Mouse (Mus musculus) MEL (cell line): Measurements from ENCODE around the gene Usp15. TPM values are rescaled to one million over a fixed set of nuclear protein-coding genes. Genes with fewer than 3 reads are reported as not detected.

Experiments used
- DNase-seq: peaks from one replicate; pipeline ENCODE4 v3.0.0; 2011; ENCODE audit warnings: low read depth, low spot score
- H3K27ac ChIP-seq: 2 replicates; pipeline ENCODE4 v1.5.1; 2012; ENCODE audit warnings: low read depth, mild to moderate bottlenecking, control low read depth, low read length, moderate library complexity; ENCODE audit not compliant: control insufficient read depth
- H3K27me3 ChIP-seq, 2 experiments: fragments of 150-350 bp in 1 of 2; sonication (generic) in 1 of 2; 2 replicates each; pipeline ENCODE4 v1.6.1; 2012; ENCODE audit warnings: low read length in 2 of 2, mild to moderate bottlenecking in 2 of 2, improper control_type of control experiment in 1 of 2, moderate library complexity in 1 of 2; ENCODE audit not compliant: insufficient read depth in 2 of 2, control insufficient read depth in 1 of 2
- H3K36me3 ChIP-seq, 2 experiments: 2 replicates each; pipeline ENCODE4 v1.6.1; 2012 to 2014; ENCODE audit warnings: low read length in 2 of 2, improper control_type of control experiment in 1 of 2, inconsistent platforms in 1 of 2, mild to moderate bottlenecking in 1 of 2; ENCODE audit not compliant: insufficient read depth in 2 of 2, control insufficient read depth in 1 of 2
- H3K4me1 ChIP-seq, 2 experiments: fragments of 150-350 bp in 1 of 2; sonication (generic) in 1 of 2; 2 replicates each; pipeline ENCODE4 v1.6.1; 2012; ENCODE audit warnings: low read length in 2 of 2, improper control_type of control experiment in 1 of 2, mild to moderate bottlenecking in 1 of 2; ENCODE audit not compliant: insufficient read depth in 2 of 2, control insufficient read depth in 1 of 2
- H3K4me3 ChIP-seq, 2 experiments: fragments of 150-350 bp in 1 of 2; sonication (generic) in 1 of 2; 2 replicates each; pipeline ENCODE4 v1.5.1; 2012; ENCODE audit warnings: low read depth in 2 of 2, low read length in 2 of 2, mild to moderate bottlenecking in 2 of 2, moderate library complexity in 2 of 2, control low read depth in 1 of 2, improper control_type of control experiment in 1 of 2; ENCODE audit not compliant: control insufficient read depth in 1 of 2, insufficient read depth in 1 of 2
- H3K79me2 ChIP-seq: 2 replicates; pipeline ENCODE4 v1.6.1; 2012; ENCODE audit warnings: mild to moderate bottlenecking, low read length, moderate library complexity; ENCODE audit not compliant: control insufficient read depth, poor library complexity, insufficient read depth
- H3K9ac ChIP-seq: 2 replicates; pipeline ENCODE4 v1.6.1; 2012; ENCODE audit warnings: low read depth, mild to moderate bottlenecking, control low read depth, low read length, moderate library complexity; ENCODE audit not compliant: control insufficient read depth, poor library complexity, severe bottlenecking
- H3K9me3 ChIP-seq: fragments of 150-350 bp; sonication (generic); replicated peaks from 2 replicates; pipeline ENCODE4 v1.6.1; 2012; ENCODE audit warnings: mild to moderate bottlenecking, low read length, improper control_type of control experiment, moderate library complexity; ENCODE audit not compliant: insufficient read depth
- BHLHE40 ChIP-seq: IDR thresholded peaks from 2 replicates; pipeline ENCODE4 v1.6.1; 2012; ENCODE audit warnings: low read depth, mild to moderate bottlenecking, inconsistent platforms, low read length, improper control_type of control experiment, borderline replicate concordance
- CHD2 ChIP-seq: IDR thresholded peaks from 2 replicates; pipeline ENCODE4 v1.6.1; 2011; ENCODE audit warnings: low read length, improper control_type of control experiment
- E2F4 ChIP-seq: IDR thresholded peaks from 2 replicates; pipeline ENCODE4 v1.6.1; 2011; ENCODE audit warnings: low read depth, low read length, improper control_type of control experiment, borderline replicate concordance
- EP300 ChIP-seq, 2 experiments: IDR thresholded peaks; 2 replicates each; pipeline ENCODE4 v1.6.1; 2011; ENCODE audit warnings: improper control_type of control experiment in 2 of 2, low read length in 2 of 2, low read depth in 1 of 2, mild to moderate bottlenecking in 1 of 2
- GATA1 ChIP-seq: IDR thresholded peaks from 2 replicates; pipeline ENCODE4 v1.6.1; 2011; ENCODE audit warnings: low read depth, low read length, improper control_type of control experiment
- HCFC1 ChIP-seq: IDR thresholded peaks from 2 replicates; pipeline ENCODE4 v1.6.1; 2012; ENCODE audit warnings: low read depth, mild to moderate bottlenecking, inconsistent platforms, low read length, improper control_type of control experiment, moderate library complexity
- MAFK ChIP-seq: IDR thresholded peaks from 2 replicates; pipeline ENCODE4 v1.6.1; 2011; ENCODE audit warnings: low read depth, mild to moderate bottlenecking, low read length, improper control_type of control experiment, borderline replicate concordance
- MAZ ChIP-seq: IDR thresholded peaks from 2 replicates; pipeline ENCODE4 v1.6.1; 2012; ENCODE audit warnings: low read depth, mild to moderate bottlenecking, inconsistent platforms, low read length, improper control_type of control experiment
- MEF2A ChIP-seq: IDR thresholded peaks from 2 replicates; pipeline ENCODE4 v1.6.1; 2014; ENCODE audit warnings: low read depth, mild to moderate bottlenecking, inconsistent platforms, low read length, improper control_type of control experiment; ENCODE audit not compliant: poor library complexity, insufficient replicate concordance, severe bottlenecking; ENCODE audit errors: extremely low read depth
- MXI1 ChIP-seq: IDR thresholded peaks from 2 replicates; pipeline ENCODE4 v1.6.1; 2011; ENCODE audit warnings: mild to moderate bottlenecking, low read depth, low read length, improper control_type of control experiment
- MYB ChIP-seq: IDR thresholded peaks from 2 replicates; pipeline ENCODE4 v1.6.1; 2011; ENCODE audit warnings: mild to moderate bottlenecking, low read depth, low read length, improper control_type of control experiment
- NELFE ChIP-seq: IDR thresholded peaks from 2 replicates; pipeline ENCODE4 v1.6.1; 2011; ENCODE audit warnings: low read depth, low read length, improper control_type of control experiment
- POLR2A ChIP-seq, 2 experiments: IDR thresholded peaks; 2 replicates each; pipeline ENCODE4 v1.6.1; 2011 to 2012; ENCODE audit warnings: low read length in 2 of 2, mild to moderate bottlenecking in 2 of 2, control low read depth in 1 of 2, improper control_type of control experiment in 1 of 2, low read depth in 1 of 2, moderate library complexity in 1 of 2; ENCODE audit not compliant: control insufficient read depth in 1 of 2, insufficient read depth in 1 of 2, poor library complexity in 1 of 2
- POLR2AphosphoS2 ChIP-seq: IDR thresholded peaks from 2 replicates; pipeline ENCODE4 v1.6.1; 2011; ENCODE audit warnings: low read length, improper control_type of control experiment
- POLR2AphosphoS5 ChIP-seq: IDR thresholded peaks from 2 replicates; pipeline ENCODE4 v1.6.1; 2012; ENCODE audit warnings: low read depth, borderline replicate concordance, mild to moderate bottlenecking, inconsistent platforms, low read length, moderate library complexity, mixed read lengths
- RCOR1 ChIP-seq: IDR thresholded peaks from 2 replicates; pipeline ENCODE4 v1.6.1; 2012; ENCODE audit warnings: low read depth, mild to moderate bottlenecking, inconsistent platforms, low read length, improper control_type of control experiment
- SIN3A ChIP-seq: IDR thresholded peaks from 2 replicates; pipeline ENCODE4 v1.6.1; 2012; ENCODE audit warnings: low read length, improper control_type of control experiment, inconsistent platforms
- TAL1 ChIP-seq: IDR thresholded peaks from 2 replicates; pipeline ENCODE4 v1.6.1; 2012; ENCODE audit warnings: mild to moderate bottlenecking, inconsistent platforms, low read length, moderate library complexity, mixed read lengths
- TBP ChIP-seq: IDR thresholded peaks from 2 replicates; pipeline ENCODE4 v1.8.0; 2011; ENCODE audit warnings: low read depth, low read length, improper control_type of control experiment
- TCF12 ChIP-seq: IDR thresholded peaks from 2 replicates; pipeline ENCODE4 v1.6.1; 2014; ENCODE audit warnings: low read depth, mild to moderate bottlenecking, inconsistent platforms, low read length, improper control_type of control experiment, moderate library complexity
- USF1 ChIP-seq: IDR thresholded peaks from 2 replicates; pipeline ENCODE4 v1.6.1; 2014; ENCODE audit warnings: low read depth, mild to moderate bottlenecking, inconsistent platforms, low read length, improper control_type of control experiment, moderate library complexity
- USF2 ChIP-seq, 2 experiments: IDR thresholded peaks; 2 replicates each; pipeline ENCODE4 v1.6.1; 2011 to 2012; ENCODE audit warnings: improper control_type of control experiment in 2 of 2, low read length in 2 of 2, borderline replicate concordance in 1 of 2, inconsistent platforms in 1 of 2, low read depth in 1 of 2, mild to moderate bottlenecking in 1 of 2; ENCODE audit not compliant: insufficient read depth in 1 of 2
- ZC3H11A ChIP-seq: IDR thresholded peaks from 2 replicates; pipeline ENCODE4 v1.6.1; 2012; ENCODE audit warnings: low read depth, mild to moderate bottlenecking, inconsistent platforms, low read length, improper control_type of control experiment
- ZKSCAN1 ChIP-seq: IDR thresholded peaks from 2 replicates; pipeline ENCODE4 v1.6.1; 2012; ENCODE audit warnings: low read depth, mild to moderate bottlenecking, inconsistent platforms, low read length, improper control_type of control experiment, moderate library complexity
- polyA plus RNA-seq, 2 experiments: library from polyadenylated mRNA; stranded (reverse) in 1 of 2; unstranded in 1 of 2; fragments of >175 nt in 1 of 2; fragments of >200 nt in 1 of 2; gene quantifications; 2 replicates each; pipeline versions ENCODE4 v1.2.1 to v1.2.4; 2012; ENCODE audit warnings: low replicate concordance in 2 of 2, low read depth in 1 of 2; ENCODE audit not compliant: insufficient read length in 2 of 2, insufficient read depth in 1 of 2, missing spikeins in 1 of 2
- total RNA-seq: library from RNA; depleted of rRNA; stranded (reverse); fragments of 300-350 nt; gene quantifications from 2 replicates; pipeline ENCODE4 v1.2.3, GENCODE M21; 2012

Usp15 gene
- total and polyA plus RNA-seq, 3 experiments, result 98.2 to 150 (median 117) TPM

DNA sequence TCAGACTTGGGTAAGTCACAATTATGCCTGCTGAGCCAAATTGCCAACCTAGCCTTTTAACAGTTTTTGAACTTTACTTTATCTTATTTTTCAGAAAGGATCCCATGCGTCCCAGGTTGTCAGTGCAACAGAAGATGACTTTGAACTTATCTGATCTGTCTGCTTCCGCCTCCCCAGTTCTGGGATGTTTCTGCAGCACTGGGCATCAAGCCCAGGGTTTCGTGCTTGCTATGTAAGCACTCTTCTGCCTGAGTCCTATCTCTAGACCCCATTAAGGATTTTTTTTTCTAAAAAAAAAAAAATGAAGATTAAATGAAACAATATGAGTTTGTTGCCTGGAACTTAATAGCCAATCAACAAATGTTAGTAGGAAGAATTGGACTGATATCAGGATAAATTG, 2.3 kb upstream of the Usp15 start (continued):
- peak; percentile 97 for TF ChIP-seq GATA1
- TF ChIP-seq USF1, result no peak
- TF ChIP-seq MAFK, result peak; percentile 69; the same call in 1 of the 2 replicates
- no peak; the same call in 1 of the 2 replicates for TF ChIP-seq MEF2A
- TF ChIP-seq, all 39 proteins: peak for 17

DNA sequence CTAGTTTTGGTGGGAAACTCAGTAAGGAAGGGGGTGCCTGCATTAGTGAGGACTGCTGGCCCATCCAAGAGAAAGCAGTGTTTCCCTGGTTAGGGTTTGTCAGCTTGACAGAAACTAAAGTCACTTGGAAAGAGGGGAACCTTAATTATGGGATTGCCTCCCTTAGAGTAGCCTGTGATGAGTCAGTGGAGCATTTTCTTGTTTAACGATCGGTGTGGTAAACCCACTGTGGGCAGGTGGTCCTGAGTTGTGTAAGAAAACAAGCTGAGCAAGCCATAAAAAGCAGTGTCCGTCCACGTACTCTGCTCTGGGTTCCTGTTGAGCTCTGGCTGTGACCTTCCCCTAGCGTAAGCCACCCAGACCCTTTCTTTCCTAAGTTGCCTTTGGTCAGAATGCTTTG, 1.4 kb upstream of the Usp15 start:
- no peak for DNase-seq
- H3K4me1 ChIP-seq, result peaks cover 22 to 29% of the 10 kb centered on the region in 2 experiments
- peaks cover 8 to 36% of the 10 kb centered on the region in 2 experiments for H3K36me3 ChIP-seq
- H3K4me3 ChIP-seq, result peak overlapping the region; percentile 44 to 50
- H3K9ac ChIP-seq, result peak overlapping the region; percentile 95
- peaks cover 27% of the 10 kb centered on the region for H3K79me2 ChIP-seq
- TF ChIP-seq USF1 (no peak), MEF2A (no peak), NELFE (no peak), MAZ (no peak), POLR2A (IDR thresholded peaks at IDR 0.05; ENCODE audit: control insufficient read depth in 1 of 2, insufficient read depth in 1 of 2, low read depth in 1 of 2, low read length in 2 of 2, poor library complexity in 1 of 2) (no peak; a peak in 1 of 4 replicates), TBP (no peak), RCOR1 (no peak), GATA1 (no peak)
- H3K27me3 ChIP-seq, result no peaks in the 10 kb centered on the region
- peak overlapping the region; percentile 96 for H3K27ac ChIP-seq
- no peaks in the 10 kb centered on the region for H3K9me3 ChIP-seq

DNA sequence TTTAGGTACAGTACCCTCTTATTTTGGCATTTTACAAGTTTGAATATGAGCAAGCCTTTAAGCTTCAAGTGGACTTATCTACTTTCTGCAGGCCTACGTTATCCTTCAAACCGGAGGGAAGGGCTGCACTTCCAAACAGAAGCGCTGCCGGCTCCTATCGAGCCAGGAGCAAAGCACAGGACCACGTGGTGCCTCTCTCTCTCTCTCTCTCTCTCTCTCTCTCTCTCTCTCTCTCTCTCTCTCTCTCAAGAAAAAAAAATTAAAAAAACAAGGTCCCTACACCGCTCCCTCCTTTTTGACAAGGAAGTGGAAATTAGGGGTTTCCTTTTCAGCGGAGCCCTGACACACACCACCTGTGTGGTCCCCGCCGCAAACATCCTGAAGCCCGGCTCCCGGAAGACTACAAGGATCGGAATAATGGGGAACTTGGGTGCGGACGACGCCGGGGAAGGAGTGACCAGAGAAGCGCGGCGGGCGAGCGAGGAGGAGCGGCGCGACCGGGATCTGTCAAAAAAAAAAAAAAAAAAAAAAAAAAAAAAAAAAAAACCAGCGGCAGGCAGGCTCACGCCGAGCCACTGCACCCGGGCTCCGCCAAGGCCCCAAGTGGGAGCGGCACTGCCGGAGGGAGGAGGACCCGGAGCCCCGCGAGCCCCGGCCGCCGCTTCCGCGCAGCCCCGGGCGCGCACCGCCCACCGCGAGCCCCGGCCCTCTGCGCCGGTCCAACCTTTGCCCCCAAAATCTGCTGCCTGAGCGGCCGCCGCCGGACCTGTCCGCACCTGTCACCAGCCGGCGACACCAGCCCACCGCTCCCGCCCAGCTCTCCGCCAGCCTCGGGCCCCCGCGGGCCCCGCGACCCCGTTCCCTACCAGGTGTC, 597 bp downstream of the Usp15 start:
- no peaks in the 10 kb centered on the region for H3K27me3 ChIP-seq
- H3K27ac ChIP-seq, result peak overlapping the region; percentile 97
- H3K79me2 ChIP-seq, result peaks cover 42% of the 10 kb centered on the region
- peaks cover 17 to 45% of the 10 kb centered on the region in 2 experiments for H3K36me3 ChIP-seq
- no peaks in the 10 kb centered on the region for H3K9me3 ChIP-seq
- H3K4me1 ChIP-seq, result peaks cover 26 to 34% of the 10 kb centered on the region in 2 experiments
- H3K9ac ChIP-seq, result peak overlapping the region; percentile 99
- peak; percentile 91 for DNase-seq
- H3K4me3 ChIP-seq, result peak overlapping the region; percentile 98
- TF ChIP-seq MXI1 (peak; percentile 99), BHLHE40 (no peak), GATA1 (peak; percentile 72), MEF2A (0 out of 2 replicates have a peak, but pooled peaks have one; percentile 36), E2F4 (no peak), EP300 (IDR thresholded peaks at IDR 0.05; ENCODE audit: low read depth in 1 of 2, low read length in 2 of 2) (peak; percentile 76 to 85), TCF12 (peak; percentile 84), POLR2AphosphoS2 (peak; percentile 40; the same call in 1 of the 2 replicates), RCOR1 (peak; percentile 63), MAZ (no peak; the same call in 1 of the 2 replicates), MAFK (no peak), POLR2AphosphoS5 (no peak), MYB (peak; percentile 33; the same call in 1 of the 2 replicates), HCFC1 (peak; percentile 67), SIN3A (peak; percentile 99), NELFE (peak; percentile 26), ZKSCAN1 (no peak), CHD2 (no peak), ZC3H11A (no peak), USF2 (IDR thresholded peaks at IDR 0.05; ENCODE audit: borderline replicate concordance in 1 of 2, insufficient read depth in 1 of 2, low read depth in 1 of 2, low read length in 2 of 2) (peak in 1 of 2 experiments; percentile 65; a peak in 2 of 4 replicates), TAL1 (peak; percentile 90)
